In the genomic region with DNA sequence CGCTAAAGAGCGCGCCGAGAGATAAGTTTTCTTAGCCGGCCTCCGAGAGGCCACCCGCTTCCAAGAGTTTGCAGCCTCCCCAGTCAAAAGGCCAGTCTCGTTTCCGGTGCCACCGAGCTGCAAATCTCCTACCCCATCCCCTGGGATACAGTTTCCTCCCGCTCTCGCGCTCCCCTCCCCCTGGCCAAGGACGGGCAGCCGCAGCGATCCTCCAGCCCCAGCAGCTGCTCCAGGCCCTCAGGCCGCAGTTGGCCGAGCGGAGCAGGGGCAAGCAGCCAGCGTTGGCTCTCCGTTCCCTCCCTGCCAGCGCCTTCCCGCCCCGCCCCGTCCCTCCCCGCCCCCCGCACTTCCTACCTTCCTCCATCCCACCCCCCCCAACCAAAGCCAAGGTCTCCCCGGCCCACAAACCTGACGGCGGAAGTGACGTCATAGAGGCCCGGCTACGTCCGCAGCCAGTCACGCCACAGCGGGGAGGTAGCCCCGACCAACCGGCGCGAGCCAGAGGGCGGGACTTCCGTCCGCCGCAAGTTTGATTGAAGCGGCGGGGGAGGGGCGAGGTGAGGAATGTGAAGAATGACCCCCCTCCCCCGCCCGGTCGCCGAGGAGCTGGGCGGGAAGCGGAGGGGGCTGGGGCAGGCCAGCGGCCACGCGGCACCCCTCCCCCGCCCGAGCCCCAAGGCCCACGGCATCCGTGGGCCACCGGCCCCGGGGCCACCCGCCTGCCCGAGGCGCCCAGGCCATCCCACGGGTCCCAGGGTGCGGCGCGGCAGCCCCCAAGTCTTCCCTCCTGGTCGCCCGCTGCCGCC, we compare ENCODE assay signal across 8 mouse cellular contexts. TPM values are rescaled to one million over a fixed set of nuclear protein-coding genes. Genes with fewer than 3 reads are reported as not detected.
DNase-seq lines count a peak whose midpoint lies in the region; ATAC-seq lines count a peak whose summit lies in the region.

No protein-coding gene starts in this region.

- no peaks in the 10 kb centered on the region for H3K9me3 ChIP-seq in forebrain, embryonic 14.5 days (replicated peaks; ENCODE audit: control insufficient read depth, low read length)
- H3K9me3 ChIP-seq in neural tube, embryonic 15.5 days (replicated peaks), result no peaks in the 10 kb centered on the region

- DNase-seq in ES-CJ7 (ENCODE audit: low read depth, low spot score), result peak; percentile 98
- DNase-seq in cerebellum, adult 11 months, result peak; percentile 97
- DNase-seq in forebrain, embryonic 14.5 days (ENCODE audit: low spot score), result peak; percentile 99
- peak; percentile 98 for DNase-seq in heart, postnatal 14 days
- peak; percentile 97 for DNase-seq in layer of hippocampus, adult 11-12 months (ENCODE audit: low spot score)
- DNase-seq in lung, adult 18-20 months, result peak; percentile 98 to 99
- peak; percentile 98 for DNase-seq in testis, postnatal 14 days (ENCODE audit: low spot score)

- peak overlapping the region; percentile 99 for H3K27ac ChIP-seq in forebrain, embryonic 14.5 days (ENCODE audit: low read depth, low read length)
- H3K27ac ChIP-seq in neural tube, embryonic 15.5 days (replicated peaks), result peak overlapping the region; percentile 100

- peak overlapping the region; percentile 93 for H3K4me3 ChIP-seq in forebrain, embryonic 14.5 days (ENCODE audit: low read depth, low read length)
- H3K4me3 ChIP-seq in neural tube, embryonic 15.5 days (replicated peaks), result peak overlapping the region; percentile 94

- H3K4me2 ChIP-seq in forebrain, embryonic 14.5 days (ENCODE audit: low read length), result peak overlapping the region; percentile 76
- H3K4me2 ChIP-seq in neural tube, embryonic 15.5 days, result peak overlapping the region; percentile 66

- no peaks in the 10 kb centered on the region for H3K27me3 ChIP-seq in forebrain, embryonic 14.5 days (replicated peaks; ENCODE audit: control insufficient read depth, insufficient read depth, low read length)
- H3K27me3 ChIP-seq in neural tube, embryonic 15.5 days (replicated peaks), result no peaks in the 10 kb centered on the region

- ATAC-seq in forebrain, embryonic 14.5 days, result peak; percentile 86
- peak; percentile 92 for ATAC-seq in neural tube, embryonic 15.5 days (ENCODE audit: low FRiP score)

- peaks cover 23% of the 10 kb centered on the region for H3K4me1 ChIP-seq in forebrain, embryonic 14.5 days (ENCODE audit: control insufficient read depth, insufficient read depth, low read length)
- peaks cover 32% of the 10 kb centered on the region for H3K4me1 ChIP-seq in neural tube, embryonic 15.5 days

- peak overlapping the region; percentile 98 for H3K9ac ChIP-seq in forebrain, embryonic 14.5 days (ENCODE audit: low read length)
- peak overlapping the region; percentile 99 for H3K9ac ChIP-seq in neural tube, embryonic 15.5 days (replicated peaks)

- under 1% methylated on average over 40 of the region's 72 CpGs for WGBS in forebrain, embryonic 14.5 days
- WGBS in neural tube, embryonic 15.5 days, result under 1% methylated on average over 61 of the region's 72 CpGs

- no peaks in the 10 kb centered on the region for H3K36me3 ChIP-seq in forebrain, embryonic 14.5 days (ENCODE audit: control insufficient read depth, insufficient read depth, low read length)
- H3K36me3 ChIP-seq in neural tube, embryonic 15.5 days, result no peaks in the 10 kb centered on the region

- intact Hi-C loops in heart, postnatal 14 days (cut with DNase I), result loop anchor here (2.0 kb wide), 1 partner anchor 15 kb away; no protein-coding TSS in a partner anchor

RNA-seq across cellular contexts. Expression of gene A830005F24Rik, which starts 32.3 kb away (rescaled TPM):
- polyA plus RNA-seq in forebrain, embryonic 14.5 days (2014; fragmentation: Nextera tagmentation; extraction: Ambion mirVana), result 2.8 and 3.4 TPM in 2 replicates
- not detected for total RNA-seq in heart, postnatal 14 days (2021)
- 3.0 and 3.4 TPM in 2 replicates for polyA plus RNA-seq in neural tube, embryonic 15.5 days (2015; fragmentation: Nextera tagmentation; extraction: Ambion mirVana)

RNA-seq across cellular contexts. Expression of gene Zfp169, which starts 32.4 kb away (rescaled TPM):
- 6.0 and 7.8 TPM in 2 replicates for polyA plus RNA-seq in forebrain, embryonic 14.5 days (2014; fragmentation: Nextera tagmentation; extraction: Ambion mirVana)
- 1 to 10 TPM; 4.6 to 5.5 TPM for total RNA-seq in heart, postnatal 14 days (2021)
- 4.8 and 4.9 TPM in 2 replicates for polyA plus RNA-seq in neural tube, embryonic 15.5 days (2015; fragmentation: Nextera tagmentation; extraction: Ambion mirVana)

Comparison
In these comparisons a context has a peak if more than half of its experiments do, and no peak if none do; other contexts are left out.
1. Peak in every context shown above with its lines: DNase-seq, ATAC-seq, H3K4me3 ChIP-seq and H3K27ac ChIP-seq.